Mouse (Mus musculus) limb, embryonic 10.5 days (tissue): Measurements from ENCODE around the gene Methig1. TPM values are rescaled to one million over a fixed set of nuclear protein-coding genes. Genes with fewer than 3 reads are reported as not detected.
A peak's percentile ranks its signal among the peaks of the same experiment; 100 is the strongest.

Source experiments
- DNase-seq: peaks from one replicate; pipeline ENCODE4 v3.0.0-alpha.2; 2017; ENCODE audit warnings: low spot score
- H3K27ac ChIP-seq: fragments of 300-500 bp; sonication (generic); 2 replicates; pipeline ENCODE4 v1.5.1; 2016; ENCODE audit warnings: mild to moderate bottlenecking
- H3K27me3 ChIP-seq: fragments of 300-500 bp; sonication (generic); 2 replicates; pipeline ENCODE4 v1.6.1; 2016; ENCODE audit warnings: low read depth, mild to moderate bottlenecking; ENCODE audit not compliant: poor library complexity, severe bottlenecking
- H3K36me3 ChIP-seq: fragments of 300-500 bp; sonication (generic); 2 replicates; pipeline ENCODE4 v1.6.1; 2016; ENCODE audit warnings: mild to moderate bottlenecking, moderate library complexity
- H3K4me1 ChIP-seq: fragments of 300-500 bp; sonication (generic); 2 replicates; pipeline ENCODE4 v1.6.1; 2016
- H3K4me3 ChIP-seq: fragments of 300-500 bp; sonication (generic); 2 replicates; pipeline ENCODE4 v1.5.1; 2016; ENCODE audit warnings: mild to moderate bottlenecking, moderate library complexity
- H3K9me3 ChIP-seq: fragments of 300-500 bp; sonication (generic); replicated peaks from 2 replicates; pipeline ENCODE4 v1.6.1; 2016; ENCODE audit warnings: mild to moderate bottlenecking
- WGBS: fragments of 180-500 bp; shearing (Covaris S2); methylation state at CpG from one replicate; pipeline ENCODE4 v1.1.7; 2016; 5-methylcytosine and 5-hydroxymethylcytosine counted together
- polyA plus RNA-seq: library from polyadenylated mRNA; unstranded; fragments of >200 nt; fragmentation: Nextera tagmentation; extraction: Ambion mirVana; gene quantifications from 2 replicates; pipeline ENCODE4 v1.2.1, GENCODE M21; 2016

Gene Methig1
- polyA plus RNA-seq, 1 experiment from 2014 or later: 0.15 TPM

GRCm38 (mm10) chr15:100422899-100423860, 70.2 kb downstream of the Methig1 start:
- Histone ChIP-seq H3K27ac (peak overlapping the region; percentile 92), H3K36me3 (0 out of 2 replicates have a peak, but pooled peaks cover under 1% of the 10 kb centered on the region), H3K4me1 (peaks cover 56% of the 10 kb centered on the region), H3K4me3 (peak overlapping the region; percentile 99), H3K27me3 (peaks cover 9% of the 10 kb centered on the region; the same call in 1 of the 2 replicates), H3K9me3 (no peaks in the 10 kb centered on the region)
- DNase-seq: peak; percentile 97
- WGBS: 1% methylated on average over 65 of the region's 65 CpGs

GRCm38 (mm10) chr15:100423916-100424315, 71.0 kb downstream of the Methig1 start:
- Histone ChIP-seq H3K9me3 (no peaks in the 10 kb centered on the region), H3K4me1 (peaks cover 60% of the 10 kb centered on the region), H3K27me3 (peaks cover 9% of the 10 kb centered on the region; the same call in 1 of the 2 replicates), H3K27ac (peak overlapping the region; percentile 64), H3K4me3 (peak overlapping the region; percentile 99), H3K36me3 (no peaks in the 10 kb centered on the region)
- peak; percentile 50 for DNase-seq
- WGBS: 4% methylated on average over 14 of the region's 14 CpGs

GRCm38 (mm10) chr15:100424396-100425122, 71.6 kb downstream of the Methig1 start, which contains the start of gene Slc11a2:
Gene Slc11a2 (minus strand): TSS chr15:100425072.
- no peaks in the 10 kb centered on the region for H3K36me3 ChIP-seq
- DNase-seq: peak; percentile 66
- peaks cover 54% of the 10 kb centered on the region for H3K4me1 ChIP-seq
- H3K9me3 ChIP-seq: no peaks in the 10 kb centered on the region
- H3K4me3 ChIP-seq: peak within 1 kb of the TSS; percentile 99
- H3K27me3 ChIP-seq: peaks cover 9% of the 10 kb centered on the region; the same call in 1 of the 2 replicates
- WGBS: 17% methylated on average over 17 of the region's 17 CpGs
- H3K27ac ChIP-seq: peak within 1 kb of the TSS; percentile 64

- no peaks in the 10 kb centered on the region for H3K36me3 ChIP-seq
- no peak overlapping the region for H3K4me3 ChIP-seq
- WGBS: 72% methylated on average over 13 of the region's 13 CpGs
- H3K4me1 ChIP-seq: peaks cover 26% of the 10 kb centered on the region
- H3K27me3 ChIP-seq: peaks cover 9% of the 10 kb centered on the region; the same call in 1 of the 2 replicates
- H3K9me3 ChIP-seq: no peaks in the 10 kb centered on the region
- DNase-seq: no peak
- H3K27ac ChIP-seq: no peak overlapping the region
These were observed 75.5 kb downstream of the Methig1 start for GRCm38 (mm10) chr15:100428296-100428905.

- no peak overlapping the region for H3K27ac ChIP-seq
- no peaks in the 10 kb centered on the region for H3K27me3 ChIP-seq
- H3K4me3 ChIP-seq: no peak overlapping the region
- H3K9me3 ChIP-seq: no peaks in the 10 kb centered on the region
- no peaks in the 10 kb centered on the region for H3K36me3 ChIP-seq
- WGBS: 82% methylated on average over 11 of the region's 11 CpGs
- H3K4me1 ChIP-seq: peaks cover 13% of the 10 kb centered on the region; the same call in 1 of the 2 replicates
- no peak for DNase-seq
These were observed 77.1 kb downstream of the Methig1 start for GRCm38 (mm10) chr15:100429959-100430565.

GRCm38 (mm10) chr15:100433234-100433633, 80.3 kb downstream of the Methig1 start:
- no peak for DNase-seq
- no peaks in the 10 kb centered on the region for H3K9me3 ChIP-seq
- H3K27me3 ChIP-seq: no peaks in the 10 kb centered on the region
- WGBS: 68% methylated on average over 4 of the region's 4 CpGs
- H3K27ac ChIP-seq: no peak overlapping the region
- no peak overlapping the region for H3K4me3 ChIP-seq
- no peaks in the 10 kb centered on the region for H3K36me3 ChIP-seq
- H3K4me1 ChIP-seq: peaks cover 12% of the 10 kb centered on the region; the same call in 1 of the 2 replicates

Other genes starting within 250 kb of the Methig1 start
- gene Atf1, start 125.3 kb upstream of the Methig1 start, polyA plus RNA-seq: 42.5 and 43.0 TPM in 2 replicates
- not detected in 2 replicates for gene Tmprss12, start 72.3 kb upstream of the Methig1 start, polyA plus RNA-seq
- gene Mettl7a1, start 49.0 kb upstream of the Methig1 start, polyA plus RNA-seq: 2.2 and 2.7 TPM in 2 replicates
- not detected in 2 replicates for gene Mettl7a3, start 18.2 kb upstream of the Methig1 start, polyA plus RNA-seq
- gene Mettl7a2, start 51 bp downstream of the Methig1 start, polyA plus RNA-seq: not detected in 2 replicates
- gene Higd1c, start 11.4 kb downstream of the Methig1 start, polyA plus RNA-seq: 0.65 TPM in 1 of 2 replicates, not detected in the other
- 0.08 and 0.11 TPM in 2 replicates for gene Gm5475, start 69.0 kb downstream of the Methig1 start, polyA plus RNA-seq
- 30.4 and 31.0 TPM in 2 replicates for gene Slc11a2, start 71.9 kb downstream of the Methig1 start, polyA plus RNA-seq
- 29.7 and 31.4 TPM in 2 replicates for gene Letmd1, start 115.9 kb downstream of the Methig1 start, polyA plus RNA-seq
- gene Csrnp2, start 142.3 kb downstream of the Methig1 start, polyA plus RNA-seq: 24.8 and 28.2 TPM in 2 replicates
- gene Tfcp2, start 198.9 kb downstream of the Methig1 start, polyA plus RNA-seq: 29.9 and 44.5 TPM in 2 replicates
- 1.1 and 2.9 TPM in 2 replicates for gene Pou6f1, start 246.8 kb downstream of the Methig1 start, polyA plus RNA-seq